17 mouse cellular contexts compared by ENCODE assay signal in genomic region chr16:75899885-75900620, GRCm38 (mm10).
DNase-seq lines count a peak whose midpoint lies in the region; ATAC-seq lines count a peak whose summit lies in the region.
"Had no signal": no experiment of that assay in that cellular context is flagged by ENCODE, and none has a peak within 500 bp of the region (broad histone marks: within the 10 kb centered on the region; RNA-seq: fewer than 3 reads in every experiment).

No protein-coding gene starts in this region.

- peak; percentile 16 for ATAC-seq in inflammation-experienced regulatory T-cells, adult 6 months
- ATAC-seq: forebrain, embryonic 15.5 days; hindbrain, postnatal 0 days; intestine, embryonic 16.5 days had no signal

- peak; percentile 47 for DNase-seq in CD4-positive helper T cell, adult 2 months (ENCODE audit: low read depth, low spot score)
- peak; percentile 68 for DNase-seq in fat pad, adult 2 months (ENCODE audit: extremely low read depth, low read depth, low spot score)
- DNase-seq in spleen, postnatal 4 days (ENCODE audit: low spot score in 2 of 2): no peak
- DNase-seq in spleen, postnatal 36 days (ENCODE audit: low spot score in 2 of 2): no peak
- no peak for DNase-seq in urinary bladder, postnatal 36 days (ENCODE audit: low spot score in 2 of 2)
- no peak for DNase-seq in B cell, adult 2 months
- DNase-seq: adrenal gland, postnatal 10 days; cerebellum, adult 11-12 months; cerebellum, adult 9-10 months; cerebellum, postnatal 36 days; gastrocnemius, postnatal 36 days; heart, adult 2 months; heart, postnatal 14 days had no signal

Comparison
In these comparisons a context has a peak if more than half of its experiments do, and no peak if none do; other contexts are left out.
1. DNase-seq: peak in CD4-positive helper T cell, adult 2 months (single experiment) and fat pad, adult 2 months (single experiment); none in spleen, postnatal 4 days (0 of 2), spleen, postnatal 36 days (0 of 2), urinary bladder, postnatal 36 days (0 of 2) and B cell, adult 2 months (0 of 2).